ENCODE assay signal across 17 mouse cellular contexts in genomic region chr3:85460021-85460420, GRCm38 (mm10).
"Had no signal": no experiment of that assay in that cellular context is flagged by ENCODE, and none has a peak within 500 bp of the region (broad histone marks: within the 10 kb centered on the region; RNA-seq: fewer than 3 reads in every experiment).

No protein-coding gene starts in this region.

- H3K4me3 ChIP-seq: midbrain, embryonic 10.5 days; midbrain, embryonic 12.5 days; myocyte; neural tube, embryonic 13.5 days; neural tube, embryonic 15.5 days had no signal

- H3K27ac ChIP-seq: midbrain, embryonic 10.5 days; midbrain, embryonic 12.5 days; neural tube, embryonic 13.5 days; neural tube, embryonic 15.5 days had no signal

- DNase-seq: lung, embryonic 14.5 days; lung, postnatal 10 days; lung, postnatal 4 days; midbrain, embryonic 14.5 days; retina, postnatal 1 day; right cerebral cortex, adult 18-20 months; right cerebral cortex, postnatal 25 days; right cerebral cortex, postnatal 4 days; spleen, adult 18-20 months; thymus, adult 18-20 months; thymus, postnatal 14 days; thymus, postnatal 36 days had no signal
